Mouse (Mus musculus): Measurements from ENCODE around the gene Ifng. TPM values are rescaled to one million over a fixed set of nuclear protein-coding genes. Genes with fewer than 3 reads are reported as not detected.

The Ifng gene
- polyA plus RNA-seq, 1 experiment from 2014 or later, result not detected

DNA sequence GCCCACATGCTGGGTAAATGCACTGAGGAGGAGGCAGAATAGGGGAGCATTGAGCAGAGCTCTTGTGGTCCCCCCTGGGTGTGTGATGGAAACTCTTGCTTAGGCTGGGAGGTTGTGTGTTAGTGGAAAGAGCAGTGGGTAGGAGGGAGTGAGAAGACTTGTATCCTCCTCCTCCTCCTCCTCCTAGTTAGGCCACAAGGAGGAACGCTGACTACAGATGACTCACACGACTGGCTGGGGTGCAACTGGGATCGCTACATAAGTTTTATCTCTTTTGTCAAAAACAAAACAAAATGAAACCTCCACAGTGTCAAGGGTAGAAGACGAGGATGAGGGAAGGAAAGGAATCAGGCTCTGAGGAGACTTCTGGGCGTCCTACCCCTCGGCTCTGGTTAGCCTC, 2.2 kb downstream of the Ifng start:
- 91% methylated on average over 6 of the region's 6 CpGs for WGBS
- Histone ChIP-seq H3K36me3 (ENCODE audit: control insufficient read depth, insufficient read depth, low read length) (no peaks in the 10 kb centered on the region), H3K27me3 (ENCODE audit: control insufficient read depth, insufficient read depth, low read length) (no peaks in the 10 kb centered on the region), H3K27ac (replicated peaks; ENCODE audit: low read depth, low read length) (no peak overlapping the region), H3K4me3 (ENCODE audit: low read depth, low read length) (no peak overlapping the region), H3K4me2 (ENCODE audit: low read depth, severe bottlenecking) (no peak overlapping the region), H3K9ac (ENCODE audit: low read length) (no peak overlapping the region), H3K9me3 (ENCODE audit: control insufficient read depth, low read length) (no peaks in the 10 kb centered on the region), H3K4me1 (ENCODE audit: control insufficient read depth, insufficient read depth, low read length) (no peaks in the 10 kb centered on the region)
- DNase-seq (ENCODE audit: low spot score), result no peak
- no peak for ATAC-seq (ENCODE audit: insufficient number of reproducible peaks, low FRiP score, low TSS enrichment, low read depth)

DNA sequence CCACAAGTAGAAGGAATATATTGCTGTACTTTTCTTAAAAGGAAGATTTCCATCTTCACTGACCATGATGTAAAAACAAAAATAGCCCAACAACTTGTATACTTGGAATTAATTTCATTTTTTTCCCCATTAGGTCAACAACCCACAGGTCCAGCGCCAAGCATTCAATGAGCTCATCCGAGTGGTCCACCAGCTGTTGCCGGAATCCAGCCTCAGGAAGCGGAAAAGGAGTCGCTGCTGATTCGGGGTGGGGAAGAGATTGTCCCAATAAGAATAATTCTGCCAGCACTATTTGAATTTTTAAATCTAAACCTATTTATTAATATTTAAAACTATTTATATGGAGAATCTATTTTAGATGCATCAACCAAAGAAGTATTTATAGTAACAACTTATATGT, 4.2 kb downstream of the Ifng start:
- no peak for DNase-seq (ENCODE audit: low spot score)
- no peaks in the 10 kb centered on the region for H3K27me3 ChIP-seq (ENCODE audit: control insufficient read depth, insufficient read depth, low read length)
- ATAC-seq (ENCODE audit: insufficient number of reproducible peaks, low FRiP score, low TSS enrichment, low read depth), result no peak
- no peaks in the 10 kb centered on the region for H3K36me3 ChIP-seq (ENCODE audit: control insufficient read depth, insufficient read depth, low read length)
- no peak overlapping the region for H3K4me2 ChIP-seq (ENCODE audit: low read depth, severe bottlenecking)
- H3K9ac ChIP-seq (ENCODE audit: low read length), result no peak overlapping the region
- H3K27ac ChIP-seq (replicated peaks; ENCODE audit: low read depth, low read length), result no peak overlapping the region
- 95% methylated on average over 6 of the region's 6 CpGs for WGBS
- H3K9me3 ChIP-seq (ENCODE audit: control insufficient read depth, low read length), result no peaks in the 10 kb centered on the region
- H3K4me1 ChIP-seq (ENCODE audit: control insufficient read depth, insufficient read depth, low read length), result no peaks in the 10 kb centered on the region
- no peak overlapping the region for H3K4me3 ChIP-seq (ENCODE audit: low read depth, low read length)

DNA sequence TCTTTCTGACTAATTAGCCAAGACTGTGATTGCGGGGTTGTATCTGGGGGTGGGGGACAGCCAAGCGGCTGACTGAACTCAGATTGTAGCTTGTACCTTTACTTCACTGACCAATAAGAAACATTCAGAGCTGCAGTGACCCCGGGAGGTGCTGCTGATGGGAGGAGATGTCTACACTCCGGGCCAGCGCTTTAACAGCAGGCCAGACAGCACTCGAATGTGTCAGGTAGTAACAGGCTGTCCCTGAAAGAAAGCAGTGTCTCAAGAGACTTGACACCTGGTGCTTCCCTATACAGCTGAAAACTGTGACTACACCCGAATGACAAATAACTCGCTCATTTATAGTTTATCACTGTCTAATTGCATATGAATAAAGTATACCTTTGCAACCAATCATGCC, 4.7 kb downstream of the Ifng start:
- Histone ChIP-seq H3K4me3 (ENCODE audit: low read depth, low read length) (no peak overlapping the region), H3K4me1 (ENCODE audit: control insufficient read depth, insufficient read depth, low read length) (no peaks in the 10 kb centered on the region), H3K4me2 (ENCODE audit: low read depth, severe bottlenecking) (no peak overlapping the region), H3K9ac (ENCODE audit: low read length) (no peak overlapping the region), H3K27me3 (ENCODE audit: control insufficient read depth, insufficient read depth, low read length) (no peaks in the 10 kb centered on the region), H3K36me3 (ENCODE audit: control insufficient read depth, insufficient read depth, low read length) (no peaks in the 10 kb centered on the region), H3K27ac (replicated peaks; ENCODE audit: low read depth, low read length) (no peak overlapping the region), H3K9me3 (ENCODE audit: control insufficient read depth, low read length) (no peaks in the 10 kb centered on the region)
- ATAC-seq (ENCODE audit: insufficient number of reproducible peaks, low FRiP score, low TSS enrichment, low read depth) (no peak), DNase-seq (ENCODE audit: low spot score) (no peak)
- 84% methylated on average over 8 of the region's 8 CpGs for WGBS

DNA sequence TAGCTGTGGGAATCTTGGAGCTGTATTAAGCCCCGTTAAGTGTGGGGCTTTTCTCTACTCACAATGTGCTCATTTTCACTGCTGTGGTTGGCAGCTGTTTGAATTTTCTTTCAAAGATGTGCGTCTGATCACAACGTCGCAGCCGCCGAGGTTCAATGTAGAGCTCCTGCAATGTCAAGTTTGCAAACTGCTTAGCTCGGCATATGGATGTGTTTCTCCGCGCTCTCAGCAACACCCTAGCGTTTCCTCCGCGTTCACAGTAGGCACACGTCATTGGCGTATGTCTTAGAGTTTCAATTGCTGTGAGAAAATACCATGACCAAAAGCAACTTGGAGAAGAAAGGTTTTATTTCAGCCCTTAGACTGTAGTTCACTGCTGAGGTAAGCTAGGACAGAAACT, 5.1 kb downstream of the Ifng start:
- no peaks in the 10 kb centered on the region for H3K4me1 ChIP-seq (ENCODE audit: control insufficient read depth, insufficient read depth, low read length)
- no peak for ATAC-seq (ENCODE audit: insufficient number of reproducible peaks, low FRiP score, low TSS enrichment, low read depth)
- no peak overlapping the region for H3K4me3 ChIP-seq (ENCODE audit: low read depth, low read length)
- no peaks in the 10 kb centered on the region for H3K36me3 ChIP-seq (ENCODE audit: control insufficient read depth, insufficient read depth, low read length)
- H3K27me3 ChIP-seq (ENCODE audit: control insufficient read depth, insufficient read depth, low read length), result no peaks in the 10 kb centered on the region
- no peak for DNase-seq (ENCODE audit: low spot score)
- no peak overlapping the region for H3K27ac ChIP-seq (replicated peaks; ENCODE audit: low read depth, low read length)
- no peaks in the 10 kb centered on the region for H3K9me3 ChIP-seq (ENCODE audit: control insufficient read depth, low read length)
- H3K9ac ChIP-seq (ENCODE audit: low read length), result no peak overlapping the region
- no peak overlapping the region for H3K4me2 ChIP-seq (ENCODE audit: low read depth, severe bottlenecking)
- 91% methylated on average over 14 of the region's 14 CpGs for WGBS

DNA sequence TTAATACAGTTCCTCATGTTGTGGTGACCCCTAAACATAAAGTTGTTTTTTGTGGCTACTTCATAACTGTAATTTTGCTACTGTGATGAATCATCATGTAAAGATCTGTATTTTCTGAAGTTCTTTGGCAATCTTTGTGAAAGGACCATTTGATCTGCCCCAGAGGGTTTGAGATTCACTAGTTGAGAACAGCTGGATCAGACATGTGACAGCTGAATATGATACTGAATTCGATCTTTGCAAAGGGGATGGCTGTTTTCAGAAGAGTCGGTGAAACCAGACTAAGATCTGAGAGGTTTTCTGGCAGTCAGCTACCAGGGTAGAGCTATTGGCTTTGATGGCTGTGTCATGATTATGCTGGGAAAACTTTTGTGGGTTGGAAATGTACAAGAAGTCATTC, 10.9 kb downstream of the Ifng start:
- 91% methylated on average over 2 of the region's 2 CpGs for WGBS
- Histone ChIP-seq H3K9me3 (ENCODE audit: control insufficient read depth, low read length) (no peaks in the 10 kb centered on the region), H3K4me2 (ENCODE audit: low read depth, severe bottlenecking) (no peak overlapping the region), H3K36me3 (ENCODE audit: control insufficient read depth, insufficient read depth, low read length) (no peaks in the 10 kb centered on the region), H3K4me1 (ENCODE audit: control insufficient read depth, insufficient read depth, low read length) (no peaks in the 10 kb centered on the region), H3K4me3 (ENCODE audit: low read depth, low read length) (no peak overlapping the region), H3K27ac (replicated peaks; ENCODE audit: low read depth, low read length) (no peak overlapping the region), H3K27me3 (ENCODE audit: control insufficient read depth, insufficient read depth, low read length) (no peaks in the 10 kb centered on the region), H3K9ac (ENCODE audit: low read length) (no peak overlapping the region)
- DNase-seq (ENCODE audit: low spot score) (no peak), ATAC-seq (ENCODE audit: insufficient number of reproducible peaks, low FRiP score, low TSS enrichment, low read depth) (no peak)

DNA sequence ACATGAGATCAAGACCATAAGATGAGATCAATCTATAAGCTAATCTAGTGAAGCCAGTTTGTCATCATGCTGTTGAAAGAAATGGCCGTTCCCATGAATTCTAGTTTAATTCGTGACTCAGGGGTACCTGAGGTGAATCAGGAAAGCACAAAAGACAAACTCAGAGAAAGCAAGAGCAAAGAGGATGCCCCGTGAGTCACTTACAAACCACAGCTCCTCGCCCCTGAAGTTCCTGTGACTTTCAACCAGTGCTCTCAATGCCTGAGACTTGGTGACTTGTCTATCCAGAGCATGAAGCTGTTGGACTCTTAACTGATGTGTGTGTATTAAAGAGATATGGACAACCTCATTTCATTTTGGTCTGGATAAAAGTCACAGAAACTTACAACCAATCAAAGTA, 17.9 kb downstream of the Ifng start:
- no peak overlapping the region for H3K4me2 ChIP-seq (ENCODE audit: low read depth, severe bottlenecking)
- H3K9me3 ChIP-seq (ENCODE audit: control insufficient read depth, low read length), result no peaks in the 10 kb centered on the region
- H3K4me1 ChIP-seq (ENCODE audit: control insufficient read depth, insufficient read depth, low read length), result no peaks in the 10 kb centered on the region
- 87% methylated on average over 4 of the region's 4 CpGs for WGBS
- DNase-seq (ENCODE audit: low spot score), result no peak
- no peaks in the 10 kb centered on the region for H3K27me3 ChIP-seq (ENCODE audit: control insufficient read depth, insufficient read depth, low read length)
- H3K36me3 ChIP-seq (ENCODE audit: control insufficient read depth, insufficient read depth, low read length), result no peaks in the 10 kb centered on the region
- no peak overlapping the region for H3K9ac ChIP-seq (ENCODE audit: low read length)
- no peak for ATAC-seq (ENCODE audit: insufficient number of reproducible peaks, low FRiP score, low TSS enrichment, low read depth)
- H3K4me3 ChIP-seq (ENCODE audit: low read depth, low read length), result no peak overlapping the region
- H3K27ac ChIP-seq (replicated peaks; ENCODE audit: low read depth, low read length), result no peak overlapping the region

DNA sequence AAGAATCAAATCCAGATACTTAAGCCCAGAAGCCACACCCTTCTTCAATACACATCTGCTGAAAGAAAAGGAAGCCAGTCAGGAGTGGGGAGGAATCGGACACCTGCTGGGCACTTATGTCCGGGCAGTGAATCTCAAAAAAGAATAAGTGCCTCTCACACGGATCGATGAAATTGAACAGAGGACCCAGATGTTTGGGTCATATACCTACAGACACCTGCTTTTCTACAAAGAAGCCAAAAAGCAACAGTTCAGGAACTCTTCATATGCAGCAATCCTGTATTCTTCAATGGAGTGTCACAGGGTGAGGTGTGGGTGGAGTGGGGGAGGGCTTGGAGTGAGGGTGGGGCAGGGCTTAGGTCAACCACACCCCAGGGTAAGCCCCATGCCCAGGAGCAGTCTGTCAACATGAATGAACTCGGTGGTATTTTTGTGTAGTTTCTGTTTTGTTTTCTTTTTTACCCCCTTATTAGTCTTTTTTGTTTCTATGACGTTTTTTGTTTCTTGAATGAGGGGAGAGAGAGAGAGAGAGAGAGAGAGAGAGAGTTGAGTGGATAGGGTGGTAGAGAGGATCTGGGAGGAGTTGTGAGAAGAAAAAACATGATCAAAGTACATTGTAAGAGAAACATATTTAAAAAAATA, 20.4 kb downstream of the Ifng start:
- ATAC-seq (ENCODE audit: insufficient number of reproducible peaks, low FRiP score, low TSS enrichment, low read depth) (no peak), DNase-seq (ENCODE audit: low spot score) (no peak)
- 80% methylated on average over 6 of the region's 6 CpGs for WGBS
- Histone ChIP-seq H3K27me3 (ENCODE audit: control insufficient read depth, insufficient read depth, low read length) (no peaks in the 10 kb centered on the region), H3K4me3 (ENCODE audit: low read depth, low read length) (no peak overlapping the region), H3K9ac (ENCODE audit: low read length) (no peak overlapping the region), H3K4me1 (ENCODE audit: control insufficient read depth, insufficient read depth, low read length) (no peaks in the 10 kb centered on the region), H3K27ac (replicated peaks; ENCODE audit: low read depth, low read length) (no peak overlapping the region), H3K36me3 (ENCODE audit: control insufficient read depth, insufficient read depth, low read length) (no peaks in the 10 kb centered on the region), H3K4me2 (ENCODE audit: low read depth, severe bottlenecking) (no peak overlapping the region), H3K9me3 (ENCODE audit: control insufficient read depth, low read length) (no peaks in the 10 kb centered on the region)

DNA sequence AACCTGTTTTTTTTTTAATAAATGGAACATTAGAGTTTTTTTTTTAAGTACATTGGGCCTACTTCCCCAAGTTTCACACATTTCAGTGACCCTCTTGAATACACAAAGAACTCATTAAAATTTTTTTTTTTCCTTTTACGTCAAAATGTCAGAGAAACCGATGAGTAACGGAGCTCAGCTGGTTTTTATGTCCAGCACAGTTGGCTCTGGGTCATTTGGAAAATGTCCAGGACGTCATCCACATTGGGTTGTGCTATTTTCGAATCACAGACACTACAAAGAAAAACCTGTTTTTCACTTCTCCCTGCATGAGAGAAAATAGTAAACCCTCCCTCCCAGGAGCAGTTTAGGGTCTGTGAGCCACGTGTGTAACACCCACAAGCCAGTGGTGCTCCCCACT, 25.6 kb downstream of the Ifng start:
- Histone ChIP-seq H3K36me3 (ENCODE audit: control insufficient read depth, insufficient read depth, low read length) (no peaks in the 10 kb centered on the region), H3K4me1 (ENCODE audit: control insufficient read depth, insufficient read depth, low read length) (no peaks in the 10 kb centered on the region), H3K4me3 (ENCODE audit: low read depth, low read length) (no peak overlapping the region), H3K4me2 (ENCODE audit: low read depth, severe bottlenecking) (no peak overlapping the region), H3K27me3 (ENCODE audit: control insufficient read depth, insufficient read depth, low read length) (no peaks in the 10 kb centered on the region), H3K27ac (replicated peaks; ENCODE audit: low read depth, low read length) (no peak overlapping the region), H3K9ac (ENCODE audit: low read length) (no peak overlapping the region), H3K9me3 (ENCODE audit: control insufficient read depth, low read length) (no peaks in the 10 kb centered on the region)
- DNase-seq (ENCODE audit: low spot score) (no peak), ATAC-seq (ENCODE audit: insufficient number of reproducible peaks, low FRiP score, low TSS enrichment, low read depth) (no peak)
- 68% methylated on average over 6 of the region's 6 CpGs for WGBS

DNA sequence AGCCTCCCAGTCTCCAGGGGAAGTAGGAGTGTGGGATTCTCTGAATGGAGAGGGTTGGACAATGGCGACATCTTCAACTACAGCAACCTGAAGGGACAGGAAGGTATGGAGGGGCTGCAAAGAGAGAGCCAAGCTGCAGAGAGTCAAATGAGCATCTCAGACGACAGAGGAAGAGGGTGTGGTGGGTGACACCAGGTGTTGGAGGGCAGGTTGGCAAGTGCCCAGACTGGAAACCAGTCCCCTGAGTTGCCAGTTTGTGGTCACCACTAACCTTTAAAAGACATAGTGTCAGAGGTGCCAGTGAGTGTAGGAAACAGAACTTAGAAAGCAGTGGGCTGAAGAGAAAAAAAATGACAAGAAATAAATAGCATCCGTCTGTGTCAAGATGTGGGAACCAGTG, 28.2 kb downstream of the Ifng start:
- WGBS, result 80% methylated on average over 3 of the region's 3 CpGs
- H3K27ac ChIP-seq (replicated peaks; ENCODE audit: low read depth, low read length), result no peak overlapping the region
- H3K9ac ChIP-seq (ENCODE audit: low read length), result no peak overlapping the region

More for the DNA sequence above, 28.2 kb downstream of the Ifng start:
- ATAC-seq (ENCODE audit: insufficient number of reproducible peaks, low FRiP score, low TSS enrichment, low read depth) (no peak), DNase-seq (ENCODE audit: low spot score) (no peak)
- no peaks in the 10 kb centered on the region for H3K9me3 ChIP-seq (ENCODE audit: control insufficient read depth, low read length)
- H3K4me2 ChIP-seq (ENCODE audit: low read depth, severe bottlenecking), result no peak overlapping the region
- H3K27me3 ChIP-seq (ENCODE audit: control insufficient read depth, insufficient read depth, low read length), result no peaks in the 10 kb centered on the region
- no peaks in the 10 kb centered on the region for H3K4me1 ChIP-seq (ENCODE audit: control insufficient read depth, insufficient read depth, low read length)
- no peak overlapping the region for H3K4me3 ChIP-seq (ENCODE audit: low read depth, low read length)
- H3K36me3 ChIP-seq (ENCODE audit: control insufficient read depth, insufficient read depth, low read length), result no peaks in the 10 kb centered on the region
